Mouse (Mus musculus): ENCODE measurements around the gene Wdr27. TPM values are rescaled to one million over a fixed set of nuclear protein-coding genes. Genes with fewer than 3 reads are reported as not detected.

Gene Wdr27
- total and polyA plus RNA-seq, 3 experiments = 0.66 to 1.7 TPM; not detected in 1

DNA sequence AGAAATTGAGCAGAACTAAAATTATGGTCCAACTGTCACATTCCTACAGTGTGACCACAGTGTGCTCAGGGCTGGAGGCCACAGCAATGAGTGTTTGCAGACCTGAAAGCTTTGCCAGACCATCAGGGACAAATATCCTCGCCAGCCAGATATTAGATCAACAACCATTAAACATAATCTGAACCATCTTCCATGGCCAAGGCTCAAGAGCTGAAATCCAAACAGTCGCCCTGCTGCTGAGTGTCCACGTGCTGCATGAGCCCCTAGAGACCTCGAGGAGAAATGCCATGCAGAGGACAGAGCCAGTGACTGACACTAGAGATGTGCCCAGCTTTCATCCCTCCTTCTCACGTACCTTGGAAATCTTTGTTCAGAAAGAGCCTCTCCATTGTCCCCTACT, 96.1 kb downstream of the Wdr27 start:
- H3K27me3 ChIP-seq (ENCODE audit: insufficient read depth, low read length) = peaks cover 12% of the 10 kb centered on the region
- H3K4me3 ChIP-seq (ENCODE audit: low read depth, low read length) = no peak overlapping the region
- no peaks in the 10 kb centered on the region for H3K9me3 ChIP-seq (replicated peaks)
- no peak for TF ChIP-seq GATA2 (IDR thresholded peaks at IDR 0.05; ENCODE audit: borderline replicate concordance, low read depth, low read length)
- TF ChIP-seq POLR2AphosphoS5 (IDR thresholded peaks at IDR 0.05; ENCODE audit: insufficient replicate concordance, low read depth, low read length) = no peak
- TF ChIP-seq GATA1 (IDR thresholded peaks at IDR 0.05; ENCODE audit: borderline replicate concordance, low read length) = no peak
- no peak for TF ChIP-seq CTCF (IDR thresholded peaks at IDR 0.05; ENCODE audit: low read depth, low read length)
- no peak for TF ChIP-seq TAL1 (conservative IDR thresholded peaks at IDR 0.05; ENCODE audit: low read depth, low read length)
- DNase-seq (ENCODE audit: low spot score) (no peak), ATAC-seq (ENCODE audit: extremely low read depth, insufficient number of reproducible peaks, low FRiP score, poor library complexity, severe bottlenecking) (no peak)
- H3K4me1 ChIP-seq (ENCODE audit: insufficient read depth, low read depth, low read length) = no peaks in the 10 kb centered on the region
- H3K36me3 ChIP-seq (replicated peaks) = no peaks in the 10 kb centered on the region

DNA sequence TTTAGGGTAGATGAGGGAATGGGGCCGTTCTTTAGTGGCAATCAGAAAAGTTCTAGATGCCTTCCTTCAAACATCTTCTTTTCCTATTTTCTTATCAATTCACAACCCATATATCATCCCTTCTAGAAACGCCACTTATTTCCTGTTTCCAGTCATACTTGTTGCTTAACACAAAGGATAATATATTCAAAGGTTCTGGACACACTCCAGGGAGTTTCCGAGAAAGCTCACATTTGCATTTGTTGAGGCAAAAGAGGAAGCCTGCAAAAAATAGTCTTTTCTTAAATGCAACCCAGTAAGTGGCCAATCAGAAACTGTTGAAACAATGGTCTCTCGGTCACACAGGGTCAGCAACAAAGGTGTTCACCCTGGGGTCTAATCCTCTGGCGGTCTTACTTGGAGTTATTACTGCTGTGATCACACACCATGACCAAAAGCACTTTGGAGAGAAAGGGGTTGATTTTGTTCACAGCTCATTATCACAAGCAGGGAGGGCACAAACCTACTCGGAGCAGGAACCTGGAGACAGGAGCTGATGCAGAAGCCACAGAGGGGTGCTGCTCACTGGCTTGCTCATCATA, 116.2 kb downstream of the Wdr27 start:
- DNase-seq (ENCODE audit: low spot score) (no peak), ATAC-seq (ENCODE audit: extremely low read depth, insufficient number of reproducible peaks, low FRiP score, poor library complexity, severe bottlenecking) (no peak)
- no peaks in the 10 kb centered on the region for H3K36me3 ChIP-seq (replicated peaks)
- peaks cover 2% of the 10 kb centered on the region for H3K27me3 ChIP-seq (ENCODE audit: insufficient read depth, low read length)
- TF ChIP-seq CTCF (IDR thresholded peaks at IDR 0.05; ENCODE audit: low read depth, low read length) = no peak
- no peak for TF ChIP-seq GATA2 (IDR thresholded peaks at IDR 0.05; ENCODE audit: borderline replicate concordance, low read depth, low read length)
- TF ChIP-seq GATA1 (IDR thresholded peaks at IDR 0.05; ENCODE audit: borderline replicate concordance, low read length) = no peak
- no peaks in the 10 kb centered on the region for H3K4me1 ChIP-seq (ENCODE audit: insufficient read depth, low read depth, low read length)
- H3K4me3 ChIP-seq (ENCODE audit: low read depth, low read length) = no peak overlapping the region
- no peaks in the 10 kb centered on the region for H3K9me3 ChIP-seq (replicated peaks)

DNA sequence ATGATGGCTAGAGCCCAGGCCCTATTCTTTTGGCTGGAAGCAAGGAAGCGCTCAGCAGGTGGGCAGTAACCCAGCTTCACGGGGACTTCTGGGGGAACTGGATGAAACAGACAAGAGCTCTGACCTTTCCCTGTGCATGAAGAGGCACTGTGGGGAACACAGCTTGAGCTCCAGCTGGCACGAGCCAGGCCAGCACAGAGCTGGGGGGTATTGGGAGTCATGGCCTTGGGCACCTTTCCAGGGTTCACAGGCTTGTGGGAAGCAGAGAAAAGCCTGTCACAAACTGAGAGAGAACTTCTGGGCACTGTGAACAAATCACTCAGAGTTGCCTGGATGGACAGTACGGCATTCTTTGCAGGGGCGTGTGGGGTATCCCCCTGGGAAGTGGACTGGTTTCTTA, 118.0 kb downstream of the Wdr27 start:
- DNase-seq (ENCODE audit: low spot score) = no peak

DNA sequence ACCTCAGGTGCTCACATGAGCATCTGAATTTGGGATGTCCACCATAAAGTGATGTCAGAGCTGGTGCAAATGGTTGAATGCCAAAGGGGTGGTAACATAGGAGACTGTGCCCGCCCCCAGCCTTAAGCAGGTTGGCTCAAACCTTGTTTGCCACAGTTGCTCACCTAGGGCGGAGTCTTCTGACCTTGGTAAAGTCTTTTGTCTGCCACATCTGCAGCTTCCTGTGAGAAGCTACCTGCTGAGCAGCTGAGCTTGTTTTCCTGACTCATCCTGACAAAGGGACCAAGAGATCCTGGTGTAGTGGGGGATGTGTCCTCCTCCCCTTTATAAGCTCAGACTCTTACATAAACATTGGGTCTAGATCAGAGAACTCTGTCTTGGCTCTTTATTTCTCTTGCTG, 125.0 kb downstream of the Wdr27 start:
- Histone ChIP-seq H3K4me3 (ENCODE audit: low read depth, low read length) (no peak overlapping the region), H3K27me3 (ENCODE audit: insufficient read depth, low read length) (peaks cover 3% of the 10 kb centered on the region; the same call in 1 of the 2 replicates), H3K4me1 (ENCODE audit: insufficient read depth, low read depth, low read length) (no peaks in the 10 kb centered on the region), H3K36me3 (replicated peaks) (no peaks in the 10 kb centered on the region), H3K9me3 (replicated peaks) (no peaks in the 10 kb centered on the region)
- no peak for ATAC-seq (ENCODE audit: extremely low read depth, insufficient number of reproducible peaks, low FRiP score, poor library complexity, severe bottlenecking)
- no peak for DNase-seq (ENCODE audit: low spot score)
- no peak for TF ChIP-seq POLR2AphosphoS5 (IDR thresholded peaks at IDR 0.05; ENCODE audit: insufficient replicate concordance, low read depth, low read length)
- TF ChIP-seq GATA1 (IDR thresholded peaks at IDR 0.05; ENCODE audit: borderline replicate concordance, low read length) = no peak
- no peak for TF ChIP-seq CTCF (IDR thresholded peaks at IDR 0.05; ENCODE audit: low read depth, low read length)
- no peak for TF ChIP-seq TAL1 (conservative IDR thresholded peaks at IDR 0.05; ENCODE audit: low read depth, low read length)
- TF ChIP-seq GATA2 (IDR thresholded peaks at IDR 0.05; ENCODE audit: borderline replicate concordance, low read depth, low read length) = no peak

More for the DNA sequence above, 118.0 kb downstream of the Wdr27 start:
- H3K36me3 ChIP-seq (replicated peaks) = no peaks in the 10 kb centered on the region
- no peak for TF ChIP-seq POLR2AphosphoS5 (IDR thresholded peaks at IDR 0.05; ENCODE audit: insufficient replicate concordance, low read depth, low read length)
- TF ChIP-seq GATA2 (IDR thresholded peaks at IDR 0.05; ENCODE audit: borderline replicate concordance, low read depth, low read length) = no peak
- TF ChIP-seq CTCF (IDR thresholded peaks at IDR 0.05; ENCODE audit: low read depth, low read length) = no peak
- no peak for TF ChIP-seq TAL1 (conservative IDR thresholded peaks at IDR 0.05; ENCODE audit: low read depth, low read length)
- TF ChIP-seq GATA1 (IDR thresholded peaks at IDR 0.05; ENCODE audit: borderline replicate concordance, low read length) = no peak
- peaks cover 2% of the 10 kb centered on the region for H3K27me3 ChIP-seq (ENCODE audit: insufficient read depth, low read length)
- no peaks in the 10 kb centered on the region for H3K9me3 ChIP-seq (replicated peaks)
- H3K4me1 ChIP-seq (ENCODE audit: insufficient read depth, low read depth, low read length) = no peaks in the 10 kb centered on the region
- ATAC-seq (ENCODE audit: extremely low read depth, insufficient number of reproducible peaks, low FRiP score, poor library complexity, severe bottlenecking) = no peak
- H3K4me3 ChIP-seq (ENCODE audit: low read depth, low read length) = no peak overlapping the region

DNA sequence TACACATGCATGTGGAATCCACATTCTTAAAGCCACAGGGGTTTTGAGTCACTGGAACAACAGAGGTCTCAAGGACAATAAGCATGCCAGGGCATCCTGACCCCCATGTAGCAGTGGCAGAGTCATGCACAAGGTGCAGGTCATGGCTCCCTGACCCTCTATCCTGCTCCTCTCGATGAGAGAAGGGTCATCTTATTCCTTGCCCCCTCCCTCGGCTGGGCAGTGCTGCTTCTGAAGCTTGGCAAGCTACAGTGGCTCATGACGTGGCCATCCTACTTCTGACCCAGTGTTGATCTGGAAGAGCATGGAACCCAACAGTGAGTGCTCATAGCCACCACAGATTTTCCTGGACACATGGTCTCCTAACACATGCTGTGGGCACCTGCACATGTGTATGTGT, 126.9 kb downstream of the Wdr27 start:
- Histone ChIP-seq H3K36me3 (replicated peaks) (no peaks in the 10 kb centered on the region), H3K27me3 (ENCODE audit: insufficient read depth, low read length) (peaks cover 3% of the 10 kb centered on the region; the same call in 1 of the 2 replicates), H3K4me3 (ENCODE audit: low read depth, low read length) (no peak overlapping the region), H3K4me1 (ENCODE audit: insufficient read depth, low read depth, low read length) (no peaks in the 10 kb centered on the region), H3K9me3 (replicated peaks) (no peaks in the 10 kb centered on the region)
- TF ChIP-seq CTCF (IDR thresholded peaks at IDR 0.05; ENCODE audit: low read depth, low read length) (no peak), GATA2 (IDR thresholded peaks at IDR 0.05; ENCODE audit: borderline replicate concordance, low read depth, low read length) (no peak)
- no peak for ATAC-seq (ENCODE audit: extremely low read depth, insufficient number of reproducible peaks, low FRiP score, poor library complexity, severe bottlenecking)
- no peak for DNase-seq (ENCODE audit: low spot score)

DNA sequence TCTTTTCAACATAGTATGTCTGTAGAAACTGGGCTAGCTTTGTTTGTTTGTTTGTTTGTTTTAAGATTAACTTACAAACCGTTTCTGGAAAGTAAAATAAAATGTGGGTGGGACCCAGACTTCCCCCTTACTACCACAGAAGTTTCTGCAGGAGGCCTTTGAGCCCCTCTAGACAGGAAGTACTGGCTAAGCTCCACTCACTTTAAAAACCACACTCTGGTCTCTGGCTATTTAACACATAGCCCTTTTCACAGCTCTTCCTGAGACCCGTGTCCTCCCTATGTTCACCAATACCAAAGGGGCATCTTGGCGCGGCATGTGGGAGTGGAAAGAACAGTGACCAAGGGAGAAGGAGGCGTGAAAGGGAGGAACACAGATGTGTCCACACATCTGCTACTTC, 127.7 kb downstream of the Wdr27 start:
- no peak for ATAC-seq (ENCODE audit: extremely low read depth, insufficient number of reproducible peaks, low FRiP score, poor library complexity, severe bottlenecking)
- no peak for TF ChIP-seq TAL1 (conservative IDR thresholded peaks at IDR 0.05; ENCODE audit: low read depth, low read length)
- no peak for TF ChIP-seq CTCF (IDR thresholded peaks at IDR 0.05; ENCODE audit: low read depth, low read length)
- no peak for TF ChIP-seq GATA1 (IDR thresholded peaks at IDR 0.05; ENCODE audit: borderline replicate concordance, low read length)
- no peak for TF ChIP-seq POLR2AphosphoS5 (IDR thresholded peaks at IDR 0.05; ENCODE audit: insufficient replicate concordance, low read depth, low read length)
- no peak for TF ChIP-seq GATA2 (IDR thresholded peaks at IDR 0.05; ENCODE audit: borderline replicate concordance, low read depth, low read length)
- DNase-seq (ENCODE audit: low spot score) = no peak
- H3K36me3 ChIP-seq (replicated peaks) = no peaks in the 10 kb centered on the region
- H3K4me3 ChIP-seq (ENCODE audit: low read depth, low read length) = no peak overlapping the region
- H3K27me3 ChIP-seq (ENCODE audit: insufficient read depth, low read length) = peaks cover 3% of the 10 kb centered on the region; the same call in 1 of the 2 replicates
- H3K9me3 ChIP-seq (replicated peaks) = no peaks in the 10 kb centered on the region
- H3K4me1 ChIP-seq (ENCODE audit: insufficient read depth, low read depth, low read length) = no peaks in the 10 kb centered on the region
